In the genomic region with DNA sequence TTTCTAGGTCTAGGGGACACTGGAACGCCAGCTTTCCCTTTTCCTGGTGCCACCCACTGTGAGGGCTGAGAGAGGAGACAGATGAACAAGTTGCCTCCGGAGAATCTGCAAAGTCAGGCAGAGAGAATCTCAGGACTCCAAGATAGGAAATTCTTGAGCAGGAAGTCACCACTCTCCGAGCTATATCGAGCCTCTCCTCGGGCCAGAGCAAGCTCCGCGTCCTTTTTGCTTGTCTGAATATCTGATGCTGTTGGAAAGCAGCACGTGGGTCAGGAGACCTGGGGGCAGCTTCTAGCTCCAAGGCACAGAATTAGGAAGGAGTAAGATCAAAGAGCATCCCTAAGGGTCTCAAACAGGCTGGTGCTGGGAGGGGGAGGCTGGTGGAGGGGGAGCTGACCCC, we compare ENCODE assay signal across 1 mouse cellular context.
TF ChIP-seq lines count a peak whose summit lies in the region.

No protein-coding gene starts in this region.

TF ChIP-seq in ES-E14, 5 proteins besides CTCF, POLR2A, EP300 and RAD21:
- TF ChIP-seq HCFC1 (IDR thresholded peaks at IDR 0.05; ENCODE audit: borderline replicate concordance, insufficient read depth, low read length), result no peak
- TF ChIP-seq CHD2 (IDR thresholded peaks at IDR 0.05; ENCODE audit: low read depth, low read length), result no peak
- TF ChIP-seq MAFK (IDR thresholded peaks at IDR 0.05; ENCODE audit: insufficient read depth, low read depth, low read length), result no peak
- no peak for TF ChIP-seq ZC3H11A (IDR thresholded peaks at IDR 0.05; ENCODE audit: borderline replicate concordance, low read depth, low read length)
- no peak for TF ChIP-seq ZNF384 (IDR thresholded peaks at IDR 0.05; ENCODE audit: low read depth, low read length)
